Mouse (Mus musculus): Measurements from ENCODE around the gene Timp2.

DNA sequence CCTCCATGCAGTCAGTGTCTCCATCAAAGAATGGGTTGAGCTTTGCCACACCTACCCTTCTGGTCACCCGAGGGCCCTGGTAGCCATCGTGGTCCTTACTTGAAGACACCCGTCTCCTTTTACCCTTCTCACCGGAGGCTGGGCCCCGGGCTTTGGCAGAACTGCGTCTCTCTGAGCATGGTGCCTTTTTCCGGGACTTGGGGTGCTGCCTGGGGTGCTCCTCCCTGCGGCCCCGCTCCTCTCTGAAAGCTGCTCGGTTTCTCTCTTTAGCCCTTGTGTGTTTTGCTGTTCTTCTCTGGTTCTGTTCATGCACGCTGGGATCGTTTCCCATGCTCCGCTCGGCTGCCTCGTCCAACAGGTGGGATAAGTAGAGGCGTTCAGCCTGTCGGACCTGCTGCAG, 22.1 kb downstream of the Timp2 start:
- no peak for TF ChIP-seq CTCF (IDR thresholded peaks at IDR 0.05; ENCODE audit: extremely low read depth, insufficient read depth, low read length)
- no peak for TF ChIP-seq POLR2A (IDR thresholded peaks at IDR 0.05; ENCODE audit: extremely low read depth, insufficient read depth, low read length)
